Mouse (Mus musculus) adrenal gland, postnatal 4 days (tissue): ENCODE data around the gene Gpr183. TPM values are rescaled to one million over a fixed set of nuclear protein-coding genes. Genes with fewer than 3 reads are reported as not detected.

Source experiments
- DNase-seq, 2 experiments: peaks; one replicate each; pipeline ENCODE4 v3.0.0; 2021 to 2022; ENCODE audit warnings: low spot score in 2 of 2, mixed read lengths in 2 of 2
- total RNA-seq, 2 experiments: library from RNA; stranded (reverse); gene quantifications; 2 replicates each; pipeline ENCODE4 v1.2.3; 2021

The Gpr183 gene
- total RNA-seq, 2 experiments from 2014 or later: 0.42 to 0.56 TPM

DNA sequence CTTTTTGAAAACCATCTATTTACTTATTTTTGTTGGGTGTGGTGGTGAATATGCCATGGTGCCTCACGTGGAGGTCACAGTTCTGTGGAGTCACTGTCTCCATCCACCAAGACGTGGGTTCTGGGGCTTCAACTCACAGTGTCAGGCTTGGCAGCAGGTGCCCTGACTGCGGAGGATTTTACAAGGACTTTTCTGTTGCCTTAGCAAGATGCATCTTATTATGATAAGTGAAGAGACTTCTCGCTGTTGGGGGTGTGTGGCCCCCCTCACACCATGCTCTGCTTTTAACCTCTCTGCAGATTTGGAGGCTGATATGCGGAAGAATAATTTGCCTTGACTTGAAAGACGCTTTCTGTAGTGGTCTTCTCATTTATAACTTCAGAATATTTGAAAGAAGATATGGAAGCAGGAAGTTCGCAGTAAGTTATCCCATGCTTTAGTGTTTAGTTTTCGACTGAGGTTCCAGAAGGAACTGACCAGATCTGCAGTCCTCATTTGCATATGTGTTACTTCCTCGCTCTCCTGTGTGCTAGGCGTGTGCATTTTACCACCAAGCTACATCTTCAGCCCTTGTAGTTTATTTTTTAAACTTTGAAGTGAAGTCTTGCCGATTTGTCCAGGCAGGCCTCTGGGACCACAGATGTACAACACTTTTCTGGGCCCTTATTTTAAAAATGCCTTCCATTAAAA, 57.9 kb downstream of the Gpr183 start:
- no peak for DNase-seq

DNA sequence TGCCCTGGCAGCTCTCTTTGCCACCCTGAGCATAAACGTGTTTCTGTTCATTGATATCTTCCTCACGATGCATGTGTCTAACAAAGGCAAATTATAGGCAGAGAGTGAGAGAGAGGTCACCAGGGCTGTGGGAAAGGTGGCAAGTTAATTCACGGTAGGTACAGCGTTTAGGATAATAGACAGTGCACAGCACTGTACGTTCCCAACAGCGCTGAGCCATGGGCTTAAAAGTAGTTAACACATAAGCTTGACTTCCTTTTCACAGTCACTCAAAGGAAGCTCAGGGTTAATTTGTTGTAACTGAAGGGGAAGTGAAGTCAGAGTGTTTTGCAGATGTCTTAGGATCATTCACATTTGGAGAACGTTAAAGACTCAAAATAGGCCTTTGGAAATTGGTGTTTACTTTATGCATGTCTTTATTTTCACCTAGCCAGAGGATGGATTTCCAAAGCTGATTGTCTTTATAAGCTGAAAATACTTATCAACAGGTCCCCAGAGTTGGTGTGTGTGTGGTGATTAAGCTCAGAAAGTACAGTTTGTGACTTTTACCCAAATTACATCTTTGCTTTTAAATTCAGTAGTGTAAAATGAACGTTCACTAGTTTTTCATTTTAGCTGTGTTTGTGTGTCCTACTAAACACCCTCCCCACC, 58.5 kb downstream of the Gpr183 start:
- DNase-seq: no peak

DNA sequence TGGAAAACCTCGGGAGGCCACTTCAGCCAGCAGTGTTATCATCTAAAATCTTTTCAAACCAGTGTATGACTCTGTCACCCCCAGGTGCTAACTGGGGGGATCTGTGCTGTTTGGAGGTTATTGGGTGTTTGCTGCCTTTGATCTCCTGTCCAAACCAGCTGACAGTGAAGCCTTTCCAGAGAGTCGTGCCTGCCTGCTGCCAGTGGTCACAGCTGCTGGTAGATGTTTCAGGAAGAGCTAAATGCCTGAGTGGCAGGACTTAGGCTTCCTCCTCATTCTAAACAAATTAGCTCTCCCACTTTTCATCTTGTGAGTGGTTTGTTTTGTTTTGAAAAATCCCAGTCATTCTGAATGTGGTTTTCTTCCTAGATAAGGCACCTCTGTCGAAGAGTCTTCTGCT, 60.2 kb downstream of the Gpr183 start:
- no peak for DNase-seq

DNA sequence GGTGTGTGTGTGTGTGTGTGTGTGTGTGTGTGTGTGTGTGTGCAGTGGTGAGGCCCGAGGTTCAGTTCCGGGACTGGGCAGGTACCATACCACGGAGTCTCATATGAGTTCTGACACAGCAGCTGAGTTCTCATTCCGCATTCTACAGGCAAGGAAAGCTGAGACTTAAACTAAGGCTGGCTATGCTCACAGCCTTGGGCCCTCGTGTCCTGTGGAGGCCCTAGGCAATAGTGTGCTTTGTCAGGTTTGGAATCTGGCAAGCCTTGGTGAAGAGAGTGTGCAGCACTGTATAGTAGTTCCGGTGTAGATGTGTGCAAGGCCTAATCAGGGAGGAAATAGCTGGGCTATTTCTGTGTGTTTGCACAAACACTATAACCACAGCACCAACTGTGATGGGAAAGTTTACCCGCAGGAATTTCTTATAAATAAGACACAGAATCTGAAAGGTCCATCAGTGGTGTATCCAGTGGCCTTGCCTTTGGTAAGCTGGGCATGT, 61.6 kb downstream of the Gpr183 start:
- no peak for DNase-seq

Other genes with a start within 250 kb of the Gpr183 start
- 10 to 100 TPM; 30.1 to 35.0 TPM for gene Dock9, start 167.4 kb downstream of the Gpr183 start, total RNA-seq
- gene Ubac2, start 86.6 kb downstream of the Gpr183 start, total RNA-seq: 10 to 100 TPM; 33.5 to 33.9 TPM
- under 1 TPM in 1 of 2 experiments, not detected in 1; 0.25 TPM for gene Gpr18, start 49.4 kb downstream of the Gpr183 start, total RNA-seq
- gene Timm8a2, start 69.5 kb upstream of the Gpr183 start, total RNA-seq: not detected
- gene Tm9sf2, start 141.8 kb upstream of the Gpr183 start, total RNA-seq: 100 to 1,000 TPM; 134 to 135 TPM
- 10 to 100 TPM; 42.9 to 48.9 TPM for gene Clybl, start 216.5 kb upstream of the Gpr183 start, total RNA-seq